Mouse (Mus musculus) liver, embryonic 16.5 days (tissue): ENCODE data around the gene Rtn4rl2. TPM values are rescaled to one million over a fixed set of nuclear protein-coding genes. Genes with fewer than 3 reads are reported as not detected.

Experiments
- ATAC-seq: fragments of 200-750 bp; cut with Nextera tagmentation; 2 replicates; pipeline ENCODE4 v1.8.0; 2017; ENCODE audit warnings: low read depth, mild to moderate bottlenecking, moderate number of reproducible peaks, moderate library complexity
- H3K27ac ChIP-seq: fragments of 300-500 bp; sonication (generic); 2 replicates; pipeline ENCODE4 v1.5.1; 2014; ENCODE audit warnings: mild to moderate bottlenecking, low read length
- H3K27me3 ChIP-seq: fragments of 300-500 bp; sonication (generic); 2 replicates; pipeline ENCODE4 v1.6.1; 2014; ENCODE audit warnings: low read depth, low read length, mixed read lengths; ENCODE audit not compliant: control insufficient read depth, insufficient read depth
- H3K36me3 ChIP-seq: fragments of 300-500 bp; sonication (generic); 2 replicates; pipeline ENCODE4 v1.6.1; 2014; ENCODE audit warnings: mild to moderate bottlenecking; ENCODE audit not compliant: control insufficient read depth, insufficient read depth
- H3K4me1 ChIP-seq: fragments of 300-500 bp; sonication (generic); 2 replicates; pipeline ENCODE4 v1.6.1; 2014; ENCODE audit warnings: low read depth, low read length, mixed read lengths; ENCODE audit not compliant: control insufficient read depth
- H3K4me2 ChIP-seq: fragments of 300-500 bp; sonication (generic); 2 replicates; pipeline ENCODE4 v1.6.1; 2014; ENCODE audit warnings: low read depth, low read length, mixed read lengths
- H3K4me3 ChIP-seq: fragments of 300-500 bp; sonication (generic); 2 replicates; pipeline ENCODE4 v1.5.1; 2014; ENCODE audit warnings: low read depth, mild to moderate bottlenecking, low read length
- H3K9ac ChIP-seq: fragments of 300-500 bp; sonication (generic); 2 replicates; pipeline ENCODE4 v1.6.1; 2014; ENCODE audit warnings: low read depth, low read length
- H3K9me3 ChIP-seq: fragments of 300-500 bp; sonication (generic); replicated peaks from 2 replicates; pipeline ENCODE4 v1.6.1; 2016; ENCODE audit warnings: low read length; ENCODE audit not compliant: control insufficient read depth
- WGBS: fragments of 180-500 bp; shearing (Covaris S2); extraction: QIAGEN DNeasy Blood & Tissue Kit; methylation state at CpG from one replicate; pipeline ENCODE4 v1.1.7; 2014; ENCODE audit not compliant: insufficient replicate concordance; 5-methylcytosine and 5-hydroxymethylcytosine counted together
- polyA plus RNA-seq: library from polyadenylated mRNA; unstranded; fragments of >200 nt; fragmentation: Nextera tagmentation; extraction: Ambion mirVana; gene quantifications from 2 replicates; pipeline ENCODE4 v1.2.1, GENCODE M21; 2015

The Rtn4rl2 gene
- polyA plus RNA-seq, 1 experiment from 2014 or later: not detected

GRCm38 (mm10) chr2:84861430-84861829 is 25.1 kb downstream of the Rtn4rl2 start:
- H3K36me3 ChIP-seq: peaks cover 74% of the 10 kb centered on the region
- no peaks in the 10 kb centered on the region for H3K9me3 ChIP-seq
- 0 out of 2 replicates have a peak, but pooled peaks have one; percentile 1 for ATAC-seq
- H3K4me1 ChIP-seq: peaks cover 9% of the 10 kb centered on the region
- H3K4me2 ChIP-seq: no peak overlapping the region
- H3K9ac ChIP-seq: no peak overlapping the region
- no peak overlapping the region for H3K27ac ChIP-seq
- WGBS: 54% methylated on average over 3 of the region's 3 CpGs
- peaks cover 17% of the 10 kb centered on the region for H3K27me3 ChIP-seq
- H3K4me3 ChIP-seq: no peak overlapping the region

- H3K9ac ChIP-seq: no peak overlapping the region
- no peak overlapping the region for H3K27ac ChIP-seq
- H3K4me2 ChIP-seq: no peak overlapping the region
- H3K36me3 ChIP-seq: peaks cover 87% of the 10 kb centered on the region
- no peaks in the 10 kb centered on the region; the same call in 1 of the 2 replicates for H3K4me1 ChIP-seq
- H3K27me3 ChIP-seq: peaks cover 5% of the 10 kb centered on the region
- WGBS: 89% methylated on average over 7 of the region's 7 CpGs
- no peak overlapping the region for H3K4me3 ChIP-seq
- no peak for ATAC-seq
- H3K9me3 ChIP-seq: no peaks in the 10 kb centered on the region
Observed at GRCm38 (mm10) chr2:84859991-84860780, 26.3 kb downstream of the Rtn4rl2 start.

DNA sequence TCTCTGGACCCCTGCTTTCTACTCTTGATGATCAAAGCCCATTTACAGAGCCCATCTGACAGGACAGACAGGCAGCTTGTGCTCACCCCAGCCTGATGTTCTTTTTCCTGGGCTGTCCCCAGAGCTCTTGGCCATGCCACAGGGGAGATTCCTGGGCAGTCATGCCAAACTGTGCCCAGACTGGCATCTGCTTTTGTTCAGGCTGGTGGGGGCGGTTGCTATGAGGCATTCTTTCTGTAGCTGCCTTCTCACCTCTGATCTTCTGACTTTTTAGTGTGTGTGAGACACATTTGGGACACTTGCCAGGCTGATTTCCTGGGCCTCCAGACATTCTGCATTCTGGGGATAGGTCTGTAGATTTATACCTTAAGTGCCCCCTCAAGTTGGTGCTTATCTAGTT is 28.0 kb downstream of the Rtn4rl2 start:
- no peak overlapping the region for H3K9ac ChIP-seq
- WGBS: 96% methylated on average over 1 of the region's 1 CpGs
- H3K27me3 ChIP-seq: no peaks in the 10 kb centered on the region
- ATAC-seq: no peak
- no peaks in the 10 kb centered on the region; the same call in 1 of the 2 replicates for H3K4me1 ChIP-seq
- no peak overlapping the region for H3K4me3 ChIP-seq
- peaks cover 99% of the 10 kb centered on the region for H3K36me3 ChIP-seq
- H3K27ac ChIP-seq: no peak overlapping the region
- no peaks in the 10 kb centered on the region for H3K9me3 ChIP-seq
- H3K4me2 ChIP-seq: no peak overlapping the region

DNA sequence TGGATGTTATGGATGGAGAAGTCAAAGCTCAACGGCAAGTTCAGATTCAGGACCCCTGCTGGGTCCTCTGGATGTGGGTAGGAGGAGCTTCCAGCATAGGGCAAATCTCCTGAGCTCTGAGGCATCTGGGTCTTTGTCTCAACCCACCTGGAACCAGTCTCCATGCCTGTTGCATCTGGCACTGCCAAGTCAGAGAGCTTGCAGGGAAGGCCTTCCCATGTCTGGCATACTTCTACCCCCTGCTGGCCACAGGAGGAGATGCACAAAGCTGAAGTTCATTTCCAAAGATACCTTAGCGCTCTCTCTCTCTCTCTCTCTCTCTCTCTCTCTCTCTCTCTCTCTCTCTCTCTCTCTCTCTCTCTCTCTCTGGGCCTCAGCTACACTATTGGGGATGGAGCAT is 30.8 kb downstream of the Rtn4rl2 start:
- H3K36me3 ChIP-seq: peaks cover 99% of the 10 kb centered on the region
- WGBS: 65% methylated on average over 2 of the region's 2 CpGs
- ATAC-seq: no peak

DNA sequence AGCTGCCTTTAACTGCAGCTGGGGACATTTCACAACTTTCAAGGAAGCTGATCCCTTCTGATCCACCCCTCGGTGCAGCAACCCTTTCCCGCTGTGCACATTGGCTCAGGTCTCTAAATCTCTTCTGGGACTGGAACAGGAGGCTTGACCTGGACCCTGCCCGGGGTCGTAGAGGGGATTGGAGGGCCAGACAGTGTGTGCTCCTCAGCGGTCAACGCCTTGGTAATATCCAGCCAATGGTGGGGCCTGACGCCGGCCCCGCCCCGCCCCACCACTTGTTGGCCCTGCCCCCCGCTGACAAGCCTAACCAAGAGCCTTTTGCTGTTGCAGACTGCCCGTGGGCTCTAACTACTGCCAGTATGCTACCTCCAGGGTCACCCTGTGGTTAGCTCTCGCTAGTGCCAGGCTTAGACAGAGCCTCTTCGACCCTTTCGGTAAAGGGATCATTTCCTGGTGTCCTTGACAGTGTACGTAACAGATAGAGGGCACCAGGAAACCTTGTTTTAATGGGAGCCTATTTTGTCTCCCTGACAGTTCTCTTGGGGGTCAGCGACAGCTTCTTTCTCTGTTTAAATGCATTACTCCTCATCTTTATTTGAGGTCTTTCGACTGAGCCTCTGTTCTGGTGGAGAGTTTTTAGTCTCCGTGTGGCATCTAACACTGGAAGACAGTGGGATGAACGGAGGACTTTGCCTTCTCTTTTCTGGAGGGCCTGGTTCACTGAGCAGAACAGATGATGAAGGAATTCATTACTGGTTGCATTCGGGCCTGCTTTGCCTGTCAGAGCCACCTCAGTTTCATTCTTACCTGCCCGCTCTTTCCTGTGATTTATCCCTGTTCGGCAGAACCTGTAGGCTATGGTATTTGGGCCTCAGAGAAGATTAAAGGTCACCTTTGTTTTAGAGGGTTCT is 35.1 kb downstream of the Rtn4rl2 start:
- no peaks in the 10 kb centered on the region for H3K9me3 ChIP-seq
- no peak overlapping the region for H3K9ac ChIP-seq
- peaks cover 97% of the 10 kb centered on the region for H3K36me3 ChIP-seq
- ATAC-seq: peak; percentile 88
- H3K4me1 ChIP-seq: peaks cover 27% of the 10 kb centered on the region
- no peak overlapping the region for H3K4me3 ChIP-seq
- H3K27ac ChIP-seq: peak overlapping the region; percentile 82
- 71% methylated on average over 23 of the region's 23 CpGs for WGBS
- H3K27me3 ChIP-seq: no peaks in the 10 kb centered on the region
- H3K4me2 ChIP-seq: peak overlapping the region; percentile 4; the same call in 1 of the 2 replicates

More for the DNA sequence above, 30.8 kb downstream of the Rtn4rl2 start:
- Histone ChIP-seq H3K27me3 (no peaks in the 10 kb centered on the region), H3K4me3 (no peak overlapping the region), H3K9me3 (no peaks in the 10 kb centered on the region), H3K9ac (no peak overlapping the region), H3K4me1 (peaks cover 3% of the 10 kb centered on the region), H3K27ac (no peak overlapping the region), H3K4me2 (no peak overlapping the region)

- no peak overlapping the region for H3K4me2 ChIP-seq
- H3K36me3 ChIP-seq: peaks cover 97% of the 10 kb centered on the region
- peaks cover 31% of the 10 kb centered on the region for H3K4me1 ChIP-seq
- H3K27ac ChIP-seq: peak overlapping the region; percentile 82
- ATAC-seq: peak; percentile 69
- H3K9ac ChIP-seq: no peak overlapping the region
- H3K4me3 ChIP-seq: no peak overlapping the region
- H3K9me3 ChIP-seq: no peaks in the 10 kb centered on the region
- H3K27me3 ChIP-seq: no peaks in the 10 kb centered on the region
- WGBS: 79% methylated on average over 7 of the region's 7 CpGs
Observed at GRCm38 (mm10) chr2:84850407-84851129, 35.9 kb downstream of the Rtn4rl2 start.

- no peak overlapping the region for H3K9ac ChIP-seq
- WGBS: 67% methylated on average over 1 of the region's 1 CpGs
- H3K4me1 ChIP-seq: peaks cover 44% of the 10 kb centered on the region
- H3K27me3 ChIP-seq: no peaks in the 10 kb centered on the region
- no peak overlapping the region for H3K4me3 ChIP-seq
- H3K9me3 ChIP-seq: no peaks in the 10 kb centered on the region
- peak overlapping the region; percentile 36 for H3K27ac ChIP-seq
- H3K36me3 ChIP-seq: peaks cover 65% of the 10 kb centered on the region
- no peak for ATAC-seq
- H3K4me2 ChIP-seq: peak overlapping the region; percentile 68
Observed at GRCm38 (mm10) chr2:84845226-84845625, 41.3 kb downstream of the Rtn4rl2 start.

- peak; percentile 5 for ATAC-seq
- Histone ChIP-seq H3K4me3 (peak overlapping the region; percentile 87), H3K36me3 (peaks cover 49% of the 10 kb centered on the region), H3K4me1 (peaks cover 41% of the 10 kb centered on the region), H3K4me2 (peak overlapping the region; percentile 68), H3K27me3 (no peaks in the 10 kb centered on the region), H3K27ac (peak overlapping the region; percentile 62), H3K9me3 (no peaks in the 10 kb centered on the region), H3K9ac (peak overlapping the region; percentile 70)
- WGBS: 29% methylated on average over 6 of the region's 6 CpGs
Observed at GRCm38 (mm10) chr2:84843654-84844053, 42.9 kb downstream of the Rtn4rl2 start.
